Mouse (Mus musculus) hindbrain, embryonic 10.5 days (tissue): ENCODE results near the gene Aldh16a1. TPM values are rescaled to one million over a fixed set of nuclear protein-coding genes. Genes with fewer than 3 reads are reported as not detected.
A peak's percentile ranks its signal among the peaks of the same experiment; 100 is the strongest.
"Not testable (repeated sequence)": the region's sequence is repeated elsewhere in the genome, so short reads cannot be mapped to it uniquely, and the experiment has no call there.

ENCODE experiments used
- DNase-seq: peaks from one replicate; pipeline ENCODE4 v3.0.0-alpha.2; 2017; ENCODE audit warnings: low spot score
- H3K27ac ChIP-seq: fragments of 300-500 bp; sonication (generic); 2 replicates; pipeline ENCODE4 v1.5.1; 2016; ENCODE audit warnings: mild to moderate bottlenecking, moderate library complexity
- H3K27me3 ChIP-seq: fragments of 300-500 bp; sonication (generic); 2 replicates; pipeline ENCODE4 v1.6.1; 2016; ENCODE audit warnings: mild to moderate bottlenecking; ENCODE audit not compliant: poor library complexity, insufficient read depth, severe bottlenecking
- H3K36me3 ChIP-seq: fragments of 300-500 bp; sonication (generic); 2 replicates; pipeline ENCODE4 v1.6.1; 2016; ENCODE audit warnings: mild to moderate bottlenecking, moderate library complexity
- H3K4me1 ChIP-seq: fragments of 300-500 bp; sonication (generic); replicated peaks from 2 replicates; pipeline ENCODE4 v1.6.1; 2016; ENCODE audit warnings: mild to moderate bottlenecking
- H3K4me3 ChIP-seq: fragments of 300-500 bp; sonication (generic); 2 replicates; pipeline ENCODE4 v1.5.1; 2016; ENCODE audit warnings: mild to moderate bottlenecking, moderate library complexity
- H3K9me3 ChIP-seq: fragments of 300-500 bp; sonication (generic); 2 replicates; pipeline ENCODE4 v1.6.1; 2016; ENCODE audit warnings: mild to moderate bottlenecking, moderate library complexity
- WGBS: fragments of 180-500 bp; shearing (Covaris S2); methylation state at CpG from one replicate; pipeline ENCODE4 v1.1.7; 2016; 5-methylcytosine and 5-hydroxymethylcytosine counted together
- polyA plus RNA-seq: library from polyadenylated mRNA; unstranded; fragments of >200 nt; fragmentation: Nextera tagmentation; extraction: Ambion mirVana; gene quantifications from 2 replicates; pipeline ENCODE4 v1.2.1, GENCODE M21; 2016

Gene Aldh16a1
- polyA plus RNA-seq, 1 experiment from 2014 or later: 54.5 TPM

GRCm38 (mm10) chr7:45134544-45135026 is 19.8 kb downstream of the Aldh16a1 start:
- 5% methylated on average over 12 of the region's 12 CpGs for WGBS
- H3K36me3 ChIP-seq: no peaks in the 10 kb centered on the region
- no peak overlapping the region for H3K27ac ChIP-seq
- DNase-seq: no peak
- peaks cover 40% of the 10 kb centered on the region for H3K27me3 ChIP-seq
- H3K4me3 ChIP-seq: peak overlapping the region; percentile 19
- H3K9me3 ChIP-seq: no peaks in the 10 kb centered on the region
- peaks cover 33% of the 10 kb centered on the region for H3K4me1 ChIP-seq

DNA sequence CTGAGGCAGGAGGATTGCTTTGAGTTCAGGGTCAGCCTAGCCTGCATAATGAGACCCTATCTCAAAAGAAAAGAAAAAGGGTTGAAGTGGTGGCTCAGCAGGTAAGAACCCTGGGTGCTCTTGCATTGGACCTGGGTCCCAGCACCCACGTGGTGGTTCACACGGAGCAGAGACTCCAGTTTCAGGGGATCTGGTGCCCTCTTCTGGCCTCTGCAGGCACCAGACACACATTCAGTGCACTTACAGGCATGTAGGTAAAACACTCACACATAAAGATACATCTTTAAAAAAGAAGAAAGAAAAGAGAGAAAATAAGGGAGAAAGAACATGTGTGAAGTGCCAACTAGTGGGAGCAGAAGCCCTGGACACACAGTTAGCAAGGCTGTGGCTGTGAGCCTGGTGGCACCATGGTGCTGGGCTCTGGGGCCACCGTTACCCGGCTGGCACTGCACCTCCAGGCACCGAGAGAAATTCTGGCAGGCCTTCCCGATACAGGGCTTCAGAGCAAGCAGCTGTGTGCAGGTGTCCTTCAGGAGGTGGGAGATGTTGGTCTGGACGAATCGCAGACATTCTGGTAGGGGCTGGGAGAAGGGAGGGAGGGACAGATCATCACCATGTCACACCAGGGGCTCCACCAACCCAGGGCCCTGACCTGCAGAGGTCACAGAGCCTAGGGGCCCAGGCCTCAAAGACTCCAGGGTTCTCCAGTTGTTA is 20.8 kb downstream of the Aldh16a1 start:
- 73% methylated on average over 8 of the region's 8 CpGs for WGBS
- no peak overlapping the region for H3K27ac ChIP-seq
- H3K27me3 ChIP-seq: peaks cover 40% of the 10 kb centered on the region
- DNase-seq: no peak
- H3K4me3 ChIP-seq: no peak overlapping the region
- H3K4me1 ChIP-seq: peaks cover 40% of the 10 kb centered on the region
- no peaks in the 10 kb centered on the region for H3K36me3 ChIP-seq
- no peaks in the 10 kb centered on the region for H3K9me3 ChIP-seq

GRCm38 (mm10) chr7:45131850-45132249 is 22.5 kb downstream of the Aldh16a1 start:
- H3K27ac ChIP-seq: peak overlapping the region; percentile 9; the same call in 1 of the 2 replicates
- H3K4me1 ChIP-seq: peaks cover 47% of the 10 kb centered on the region
- peaks cover 12% of the 10 kb centered on the region for H3K36me3 ChIP-seq
- H3K4me3 ChIP-seq: no peak overlapping the region
- H3K27me3 ChIP-seq: peaks cover 26% of the 10 kb centered on the region
- DNase-seq: no peak
- WGBS: 77% methylated on average over 11 of the region's 11 CpGs
- H3K9me3 ChIP-seq: no peaks in the 10 kb centered on the region

GRCm38 (mm10) chr7:45129776-45130512 is 24.4 kb downstream of the Aldh16a1 start:
- Histone ChIP-seq H3K4me3 (peak overlapping the region; percentile 90), H3K36me3 (peaks cover 31% of the 10 kb centered on the region), H3K27ac (peak overlapping the region; percentile 100), H3K27me3 (peaks cover 13% of the 10 kb centered on the region), H3K4me1 (peaks cover 55% of the 10 kb centered on the region), H3K9me3 (no peaks in the 10 kb centered on the region)
- DNase-seq: no peak
- 44% methylated on average over 15 of the region's 15 CpGs for WGBS

DNA sequence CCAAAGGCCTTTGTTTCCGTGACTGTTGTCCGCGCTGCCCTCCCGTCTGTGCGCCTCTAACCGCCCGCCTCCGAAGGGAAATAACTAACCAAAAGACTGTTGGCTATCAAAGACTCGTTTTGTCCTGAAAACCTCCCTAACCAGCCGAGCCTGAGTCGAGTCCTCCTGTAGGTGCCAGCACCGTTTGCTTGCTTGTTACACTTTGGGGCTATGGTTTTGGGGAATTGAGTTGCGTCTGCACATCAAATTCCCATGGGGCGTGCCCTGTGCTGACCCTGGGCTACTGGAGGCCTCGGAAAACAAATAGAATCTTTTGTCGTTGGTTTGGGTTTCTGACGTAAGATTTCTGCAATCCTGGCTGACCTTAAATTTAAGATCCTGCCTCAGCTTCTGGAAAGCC is 25.1 kb downstream of the Aldh16a1 start:
- Histone ChIP-seq H3K4me3 (peak overlapping the region; percentile 90), H3K27ac (peak overlapping the region; percentile 100), H3K36me3 (peaks cover 32% of the 10 kb centered on the region), H3K9me3 (no peaks in the 10 kb centered on the region), H3K27me3 (peaks cover 7% of the 10 kb centered on the region), H3K4me1 (peaks cover 56% of the 10 kb centered on the region)
- DNase-seq: peak; percentile 78
- 2% methylated on average over 17 of the region's 17 CpGs for WGBS

GRCm38 (mm10) chr7:45128624-45129246 is 25.6 kb downstream of the Aldh16a1 start, which contains the start of gene Rpl13a:
Gene Rpl13a (minus strand): TSS chr7:45128761.
- no peaks in the 10 kb centered on the region for H3K9me3 ChIP-seq
- peak within 1 kb of the TSS; percentile 90 for H3K4me3 ChIP-seq
- peaks cover 2% of the 10 kb centered on the region; the same call in 1 of the 2 replicates for H3K27me3 ChIP-seq
- WGBS: under 1% methylated on average over 48 of the region's 48 CpGs
- peak; percentile 99 for DNase-seq
- peaks cover 32% of the 10 kb centered on the region for H3K36me3 ChIP-seq
- peaks cover 50% of the 10 kb centered on the region for H3K4me1 ChIP-seq
- peak within 1 kb of the TSS; percentile 100 for H3K27ac ChIP-seq

- Histone ChIP-seq H3K4me1 (peaks cover 55% of the 10 kb centered on the region), H3K9me3 (no peaks in the 10 kb centered on the region), H3K27me3 (no peaks in the 10 kb centered on the region), H3K4me3 (peak overlapping the region; percentile 90), H3K27ac (peak overlapping the region; percentile 100), H3K36me3 (peaks cover 38% of the 10 kb centered on the region)
- 2% methylated on average over 6 of the region's 6 CpGs for WGBS
- no peak for DNase-seq
These were observed 26.6 kb downstream of the Aldh16a1 start for GRCm38 (mm10) chr7:45127700-45128224.

DNA sequence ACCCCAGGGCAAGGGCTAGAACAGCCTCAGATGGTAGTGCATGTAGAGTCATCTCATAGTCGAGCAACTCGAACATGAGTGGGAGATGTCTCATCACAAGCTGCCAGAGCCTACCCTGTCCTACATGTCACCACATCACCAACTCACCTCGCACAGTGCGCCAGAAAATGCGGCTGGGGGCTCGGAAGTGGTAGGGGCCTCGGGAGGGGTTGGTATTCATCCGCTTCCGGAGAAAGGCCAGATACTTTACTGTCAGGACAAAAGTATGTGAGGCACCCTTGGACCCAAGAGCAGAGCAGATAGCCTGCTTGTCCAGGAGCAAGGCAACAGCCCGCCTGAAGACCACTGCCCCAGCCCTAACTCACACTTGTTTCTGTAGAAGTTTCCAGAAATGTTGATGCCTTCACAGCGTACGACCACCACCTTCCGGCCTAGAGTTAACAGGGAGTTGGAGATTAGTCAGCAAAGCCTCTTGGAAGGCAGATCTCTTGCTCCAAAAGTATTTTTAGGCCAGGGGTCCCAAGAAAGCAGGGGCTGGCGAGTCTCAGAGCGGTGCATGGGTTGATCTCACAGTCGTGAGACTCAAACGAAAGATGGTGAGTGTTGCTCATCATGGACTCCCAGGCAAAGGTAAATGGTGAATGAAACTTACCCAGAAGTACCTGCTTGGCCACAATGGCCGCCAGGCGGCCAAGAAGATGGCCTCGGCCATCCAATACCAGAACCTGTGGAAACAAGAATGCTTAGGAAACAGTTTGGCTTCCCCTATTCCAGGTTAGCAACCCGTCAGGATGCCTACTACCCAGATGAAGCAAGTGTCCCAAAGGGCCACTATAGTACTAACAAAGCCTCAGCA is 27.3 kb downstream of the Aldh16a1 start:
- Histone ChIP-seq H3K36me3 (peaks cover 45% of the 10 kb centered on the region), H3K4me1 (peaks cover 60% of the 10 kb centered on the region), H3K9me3 (no peaks in the 10 kb centered on the region), H3K27ac (peak overlapping the region; percentile 100), H3K4me3 (peak overlapping the region; percentile 90), H3K27me3 (no peaks in the 10 kb centered on the region)
- peak; percentile 40 for DNase-seq
- WGBS: 53% methylated on average over 21 of the region's 21 CpGs

DNA sequence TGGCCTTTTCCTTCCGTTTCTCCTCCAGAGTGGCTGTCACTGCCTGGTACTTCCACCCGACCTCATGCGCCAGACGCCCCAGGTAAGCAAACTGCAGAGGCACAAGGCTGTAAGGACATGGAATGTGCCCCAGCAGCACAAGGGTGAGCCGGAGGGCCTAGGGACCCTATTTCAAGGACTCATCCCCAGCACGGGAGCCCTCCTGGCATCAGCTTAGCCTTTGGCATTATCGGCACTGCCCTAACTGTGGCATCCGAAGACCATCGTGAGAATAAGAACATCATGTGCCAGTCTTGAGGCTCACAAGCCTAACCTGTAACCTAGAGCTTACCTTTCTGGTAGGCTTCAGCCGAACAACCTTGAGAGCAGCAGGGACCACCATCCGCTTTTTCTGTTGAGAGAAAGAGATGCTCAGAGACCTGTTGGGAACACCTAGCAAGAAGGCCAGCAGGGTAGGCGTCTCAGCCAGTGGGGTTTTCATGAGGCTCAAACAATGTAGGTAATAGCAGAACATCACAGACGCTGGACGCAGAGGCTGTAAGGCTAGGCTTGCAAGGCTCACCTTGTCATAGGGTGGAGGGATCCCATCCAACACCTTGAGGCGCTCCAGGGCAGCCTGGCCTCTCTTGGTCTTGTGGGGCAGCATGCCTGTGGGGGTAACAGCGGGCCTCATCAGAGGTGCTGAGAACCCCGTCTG is 28.1 kb downstream of the Aldh16a1 start:
- Histone ChIP-seq H3K36me3 (peaks cover 53% of the 10 kb centered on the region), H3K27ac (peak overlapping the region; percentile 100), H3K9me3 (no peaks in the 10 kb centered on the region), H3K27me3 (no peaks in the 10 kb centered on the region), H3K4me3 (peak overlapping the region; percentile 90), H3K4me1 (peaks cover 67% of the 10 kb centered on the region)
- no peak for DNase-seq
- 81% methylated on average over 17 of the region's 17 CpGs for WGBS

DNA sequence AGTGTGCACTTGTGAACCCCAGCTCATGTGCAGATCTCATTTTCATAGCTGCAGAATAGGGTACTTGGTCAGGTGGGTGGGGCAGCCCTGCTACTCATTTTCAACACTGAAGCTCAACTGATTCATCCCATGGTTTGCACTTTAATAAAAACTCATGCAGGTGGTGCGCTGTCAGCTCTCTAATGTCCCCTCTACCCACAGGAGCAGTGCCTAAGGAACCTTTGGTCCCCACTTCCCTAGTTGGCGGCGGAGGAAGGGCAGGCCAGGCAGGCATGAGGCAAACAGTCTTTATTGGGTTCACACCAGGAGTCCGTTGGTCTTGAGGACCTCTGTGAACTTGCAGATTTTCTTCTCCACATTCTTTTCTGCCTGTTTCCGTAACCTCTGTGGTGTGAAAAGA is 28.7 kb downstream of the Aldh16a1 start:
- peak overlapping the region; percentile 99 for H3K27ac ChIP-seq
- H3K27me3 ChIP-seq, H3K9me3 ChIP-seq: not testable (repeated sequence)
- peak; percentile 35 for DNase-seq
- H3K36me3 ChIP-seq: peaks cover 59% of the 10 kb centered on the region
- 67% methylated on average over 5 of the region's 5 CpGs for WGBS
- H3K4me1 ChIP-seq: peaks cover 71% of the 10 kb centered on the region
- peak overlapping the region; percentile 90 for H3K4me3 ChIP-seq

DNA sequence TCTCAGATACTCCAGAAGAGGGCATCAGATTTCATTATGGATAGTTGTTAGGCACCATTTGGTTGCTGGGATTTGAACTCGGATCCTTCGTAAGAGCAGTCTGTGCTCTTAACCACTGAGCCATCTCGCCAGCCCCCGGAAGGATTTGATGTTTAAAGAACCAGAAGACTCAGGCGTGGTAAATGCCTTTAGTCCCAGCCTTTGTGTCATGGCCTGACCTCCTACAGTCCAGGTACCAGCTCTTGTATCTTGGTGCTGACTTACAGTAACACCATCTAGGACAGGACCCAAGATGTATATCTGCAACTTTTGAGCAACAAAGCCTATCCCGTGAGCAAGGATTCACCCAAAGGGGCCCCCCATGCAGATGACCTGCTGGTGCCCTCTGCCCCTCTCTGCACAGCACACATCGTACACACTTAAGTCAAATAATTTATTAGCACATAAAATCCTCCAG is 29.2 kb downstream of the Aldh16a1 start:
- 22% methylated on average over 7 of the region's 7 CpGs for WGBS
- H3K27me3 ChIP-seq: no peaks in the 10 kb centered on the region
- H3K36me3 ChIP-seq: peaks cover 64% of the 10 kb centered on the region
- H3K9me3 ChIP-seq: no peaks in the 10 kb centered on the region
- peak; percentile 52 for DNase-seq
- peaks cover 68% of the 10 kb centered on the region for H3K4me1 ChIP-seq
- peak overlapping the region; percentile 90 for H3K4me3 ChIP-seq
- peak overlapping the region; percentile 99 for H3K27ac ChIP-seq
